ENCODE assay signal across 8 mouse cellular contexts in the genomic region with DNA sequence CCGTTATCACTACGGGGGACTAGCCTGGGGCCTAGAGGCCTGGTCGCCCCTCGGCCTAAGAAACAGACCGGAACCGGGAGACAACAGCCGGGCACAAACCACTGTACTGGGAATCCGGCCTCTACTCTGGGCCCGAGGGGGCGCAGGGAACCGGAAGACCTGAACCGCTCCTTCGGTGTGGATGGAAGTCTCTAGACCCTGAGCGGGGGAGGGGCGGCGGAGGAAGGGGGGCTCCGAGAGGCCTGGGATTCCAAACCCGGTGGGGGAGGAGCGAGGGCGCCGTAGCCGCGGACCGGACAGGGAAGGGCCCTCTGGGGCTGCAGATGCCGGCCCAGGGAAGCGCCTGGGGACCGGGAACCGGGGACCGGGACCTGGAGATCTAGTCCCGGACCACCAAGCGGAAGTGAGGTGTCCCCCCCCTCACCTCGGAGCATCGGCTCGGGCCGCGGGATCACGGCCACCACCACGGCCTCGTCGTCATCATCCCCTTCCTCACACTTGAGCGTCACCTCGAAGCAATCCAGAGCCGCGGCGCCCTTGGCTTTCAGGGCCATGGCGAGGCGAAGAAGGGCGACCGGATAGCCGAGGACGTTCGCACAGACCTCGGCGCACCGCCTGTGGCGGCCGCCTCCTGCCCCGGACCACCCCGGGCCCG. TPM values are rescaled to one million over a fixed set of nuclear protein-coding genes. Genes with fewer than 3 reads are reported as not detected.
DNase-seq lines count a peak whose midpoint lies in the region; ATAC-seq and TF ChIP-seq lines count a peak whose summit lies in the region.

No protein-coding gene starts in this region.

- peak; percentile 36 to 41 for DNase-seq in spleen, adult 18-20 months
- no peak for DNase-seq in spleen, adult 12 weeks (ENCODE audit: low spot score)
- peak; percentile 67 to 79 for DNase-seq in heart, adult 2 months
- peak; percentile 65 for DNase-seq in kidney, adult 2 months
- peak; percentile 53 to 78 for DNase-seq in spleen, postnatal 4 days (ENCODE audit: low spot score in 2 of 2)

- TF ChIP-seq CTCF in heart, adult 2 months (IDR thresholded peaks at IDR 0.05), result peak; percentile 19; the same call in 1 of the 2 replicates
- no peak for TF ChIP-seq CTCF in kidney, adult 2 months (conservative IDR thresholded peaks at IDR 0.05; ENCODE audit: insufficient read depth, insufficient read length, low read depth, low read length)

- no peaks in the 10 kb centered on the region for H3K27me3 ChIP-seq in embryonic facial prominence, embryonic 12.5 days
- no peaks in the 10 kb centered on the region for H3K27me3 ChIP-seq in heart, adult 2 months (ENCODE audit: control insufficient read depth, insufficient read depth, low read length)
- H3K27me3 ChIP-seq in kidney, adult 2 months (replicated peaks; ENCODE audit: control insufficient read depth, insufficient read depth, low read length), result no peaks in the 10 kb centered on the region
- no peaks in the 10 kb centered on the region for H3K27me3 ChIP-seq in limb, embryonic 15.5 days
- no peaks in the 10 kb centered on the region for H3K27me3 ChIP-seq in midbrain, embryonic 16.5 days (ENCODE audit: control insufficient read depth, insufficient read depth, low read depth, low read length)

- H3K27ac ChIP-seq in embryonic facial prominence, embryonic 12.5 days, result peak overlapping the region; percentile 92
- H3K27ac ChIP-seq in heart, adult 2 months, result peak overlapping the region; percentile 96
- H3K27ac ChIP-seq in kidney, adult 2 months (ENCODE audit: insufficient read depth, low read depth, low read length), result peak overlapping the region; percentile 61
- H3K27ac ChIP-seq in limb, embryonic 15.5 days, result peak overlapping the region; percentile 89
- H3K27ac ChIP-seq in midbrain, embryonic 16.5 days (ENCODE audit: low read length), result peak overlapping the region; percentile 94

- intact Hi-C loops in heart, adult 2 months (cut with DNase I), result loop anchor here (2.0 kb wide), 1 partner anchor 40 kb away; no protein-coding TSS in a partner anchor

- 0 out of 2 replicates have a peak, but pooled peaks cover 7% of the 10 kb centered on the region for H3K36me3 ChIP-seq in embryonic facial prominence, embryonic 12.5 days
- H3K36me3 ChIP-seq in heart, adult 2 months (ENCODE audit: control insufficient read depth, insufficient read depth, low read length), result no peaks in the 10 kb centered on the region; the same call in 1 of the 2 replicates
- H3K36me3 ChIP-seq in kidney, adult 2 months (ENCODE audit: control insufficient read depth, insufficient read depth, low read length), result no peaks in the 10 kb centered on the region
- peaks cover 7% of the 10 kb centered on the region; the same call in 1 of the 2 replicates for H3K36me3 ChIP-seq in limb, embryonic 15.5 days
- no peaks in the 10 kb centered on the region for H3K36me3 ChIP-seq in midbrain, embryonic 16.5 days (ENCODE audit: control insufficient read depth, insufficient read depth, low read length)

- under 1% methylated on average over 60 of the region's 60 CpGs for WGBS in embryonic facial prominence, embryonic 12.5 days
- under 1% methylated on average over 59 of the region's 60 CpGs for WGBS in heart, adult 2 months
- WGBS in kidney, adult 2 months, result under 1% methylated on average over 54 of the region's 60 CpGs
- WGBS in limb, embryonic 15.5 days, result under 1% methylated on average over 57 of the region's 60 CpGs
- under 1% methylated on average over 51 of the region's 60 CpGs for WGBS in midbrain, embryonic 16.5 days

- peak overlapping the region; percentile 64 for H3K4me2 ChIP-seq in embryonic facial prominence, embryonic 12.5 days (replicated peaks)
- peak overlapping the region; percentile 73 for H3K4me2 ChIP-seq in limb, embryonic 15.5 days
- peak overlapping the region; percentile 86 for H3K4me2 ChIP-seq in midbrain, embryonic 16.5 days (ENCODE audit: low read length)

- peak; percentile 76 for ATAC-seq in embryonic facial prominence, embryonic 12.5 days (ENCODE audit: insufficient number of reproducible peaks, insufficient read depth, low FRiP score, low TSS enrichment)
- peak; percentile 66; the same call in 1 of the 2 replicates for ATAC-seq in limb, embryonic 15.5 days (ENCODE audit: insufficient number of reproducible peaks, low FRiP score, low TSS enrichment, low read depth)
- ATAC-seq in midbrain, embryonic 16.5 days, result peak; percentile 65

- TF ChIP-seq POLR2A in heart, adult 2 months (IDR thresholded peaks at IDR 0.05; ENCODE audit: insufficient read depth, low read depth, low read length), result no peak
- TF ChIP-seq POLR2A in kidney, adult 2 months (IDR thresholded peaks at IDR 0.05; ENCODE audit: low read depth, low read length), result no peak

- no peaks in the 10 kb centered on the region for H3K9me3 ChIP-seq in embryonic facial prominence, embryonic 12.5 days
- H3K9me3 ChIP-seq in limb, embryonic 15.5 days, result no peaks in the 10 kb centered on the region
- no peaks in the 10 kb centered on the region for H3K9me3 ChIP-seq in midbrain, embryonic 16.5 days (replicated peaks; ENCODE audit: control insufficient read depth, low read length, poor library complexity, severe bottlenecking)

- H3K4me3 ChIP-seq in embryonic facial prominence, embryonic 12.5 days, result peak overlapping the region; percentile 83
- H3K4me3 ChIP-seq in heart, adult 2 months, result peak overlapping the region; percentile 99
- H3K4me3 ChIP-seq in kidney, adult 2 months (ENCODE audit: insufficient read depth, low read depth, low read length), result peak overlapping the region; percentile 87
- peak overlapping the region; percentile 91 for H3K4me3 ChIP-seq in limb, embryonic 15.5 days
- peak overlapping the region; percentile 94 for H3K4me3 ChIP-seq in midbrain, embryonic 16.5 days (ENCODE audit: low read depth, low read length)

- peak overlapping the region; percentile 98 for H3K9ac ChIP-seq in embryonic facial prominence, embryonic 12.5 days
- peak overlapping the region; percentile 93 for H3K9ac ChIP-seq in heart, adult 2 months (ENCODE audit: low read depth, low read length)
- H3K9ac ChIP-seq in limb, embryonic 15.5 days, result peak overlapping the region; percentile 89
- peak overlapping the region; percentile 97 for H3K9ac ChIP-seq in midbrain, embryonic 16.5 days (ENCODE audit: low read depth, low read length)

- H3K4me1 ChIP-seq in embryonic facial prominence, embryonic 12.5 days, result peaks cover 25% of the 10 kb centered on the region
- peaks cover 3% of the 10 kb centered on the region; the same call in 1 of the 2 replicates for H3K4me1 ChIP-seq in heart, adult 2 months (ENCODE audit: control insufficient read depth, insufficient read depth, low read length)
- peaks cover 8% of the 10 kb centered on the region; the same call in 1 of the 2 replicates for H3K4me1 ChIP-seq in kidney, adult 2 months (ENCODE audit: control insufficient read depth, insufficient read depth, low read length)
- peaks cover 23% of the 10 kb centered on the region for H3K4me1 ChIP-seq in limb, embryonic 15.5 days
- peaks cover 34% of the 10 kb centered on the region for H3K4me1 ChIP-seq in midbrain, embryonic 16.5 days (ENCODE audit: control insufficient read depth, insufficient read depth, low read length)

- H3K79me2 ChIP-seq in heart, adult 2 months (replicated peaks; ENCODE audit: control insufficient read depth, insufficient read depth, low read length), result peaks cover 4% of the 10 kb centered on the region; the same call in 1 of the 2 replicates

- TF ChIP-seq EP300 in heart, adult 2 months (IDR thresholded peaks at IDR 0.05; ENCODE audit: insufficient read depth, low read depth, low read length), result no peak

RNA-seq across cellular contexts. Expression of a gene that starts 0.4 kb away (rescaled TPM):
- 40.3 and 46.1 TPM in 2 replicates for polyA plus RNA-seq in embryonic facial prominence, embryonic 12.5 days (2016; fragmentation: Nextera tagmentation; extraction: Ambion mirVana)
- total RNA-seq in heart, adult 2 months (2021), result 10 to 100 TPM; 11.6 to 14.0 TPM
- 12.4 and 13.4 TPM in 2 replicates for polyA plus RNA-seq in heart, adult 2 months (2012; rRNA removed)
- polyA plus RNA-seq in kidney, adult 2 months (2012; rRNA removed), result 14.0 and 15.0 TPM in 2 replicates
- polyA plus RNA-seq in limb, embryonic 15.5 days (2015; fragmentation: Nextera tagmentation; extraction: Ambion mirVana), result 24.8 and 26.0 TPM in 2 replicates
- 30.7 and 32.3 TPM in 2 replicates for polyA plus RNA-seq in midbrain, embryonic 16.5 days (2015; fragmentation: Nextera tagmentation; extraction: Ambion mirVana)

RNA-seq across cellular contexts. Expression of a gene that starts 35.0 kb away (rescaled TPM):
- 12.5 and 13.3 TPM in 2 replicates for polyA plus RNA-seq in embryonic facial prominence, embryonic 12.5 days (2016; fragmentation: Nextera tagmentation; extraction: Ambion mirVana)
- total RNA-seq in heart, adult 2 months (2021), result 10 to 100 TPM; 13.1 to 13.4 TPM
- 16.4 and 25.7 TPM in 2 replicates for polyA plus RNA-seq in heart, adult 2 months (2012; rRNA removed)
- polyA plus RNA-seq in kidney, adult 2 months (2012; rRNA removed), result 9.4 and 12.0 TPM in 2 replicates
- 6.4 and 7.8 TPM in 2 replicates for polyA plus RNA-seq in limb, embryonic 15.5 days (2015; fragmentation: Nextera tagmentation; extraction: Ambion mirVana)
- polyA plus RNA-seq in midbrain, embryonic 16.5 days (2015; fragmentation: Nextera tagmentation; extraction: Ambion mirVana), result 11.0 and 12.0 TPM in 2 replicates

RNA-seq across cellular contexts. Expression of a gene that starts 40.7 kb away (rescaled TPM):
- polyA plus RNA-seq in embryonic facial prominence, embryonic 12.5 days (2016; fragmentation: Nextera tagmentation; extraction: Ambion mirVana), result 61.2 and 62.8 TPM in 2 replicates
- 10 to 100 TPM; 46.2 to 53.8 TPM for total RNA-seq in heart, adult 2 months (2021)
- polyA plus RNA-seq in heart, adult 2 months (2012; rRNA removed), result 53.1 and 56.7 TPM in 2 replicates
- 85.0 and 86.5 TPM in 2 replicates for polyA plus RNA-seq in kidney, adult 2 months (2012; rRNA removed)
- polyA plus RNA-seq in limb, embryonic 15.5 days (2015; fragmentation: Nextera tagmentation; extraction: Ambion mirVana), result 41.1 and 46.4 TPM in 2 replicates
- 42.2 and 43.8 TPM in 2 replicates for polyA plus RNA-seq in midbrain, embryonic 16.5 days (2015; fragmentation: Nextera tagmentation; extraction: Ambion mirVana)
